Mouse (Mus musculus) c-Kit-negative CD71-positive TER-119-positive erythroid progenitor cells, embryonic 14.5 days (primary cell): ENCODE data around the gene Gsta2.
"Not testable (repeated sequence)": the region's sequence is repeated elsewhere in the genome, so short reads cannot be mapped to it uniquely, and the experiment has no call there.

Experiments used
- DNase-seq: peaks from one replicate; pipeline ENCODE4 v3.0.0-alpha.2; 2013; ENCODE audit warnings: low read depth, low spot score

Gsta2 gene

DNA sequence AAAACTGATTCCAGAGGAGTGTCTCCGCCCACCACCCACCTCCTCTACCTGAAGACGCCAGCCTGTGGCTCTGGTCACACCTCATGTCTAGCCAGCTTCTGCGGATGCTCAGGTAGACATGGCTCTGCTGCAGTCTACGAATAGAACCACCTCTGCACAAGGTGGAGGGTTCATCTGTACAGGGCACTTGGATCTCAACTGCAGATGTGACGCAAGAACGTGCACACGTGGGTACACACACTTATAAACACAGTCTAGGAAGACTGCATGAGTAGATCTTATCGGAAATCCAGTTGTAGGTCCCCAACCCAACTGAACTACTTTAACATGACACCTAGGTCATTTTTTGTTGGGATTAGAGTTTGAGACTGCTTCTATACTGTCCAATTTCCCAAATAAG is at the start of gene Gsta2:
Gene Gsta2, minus strand, starts transcription at position 178 of the 400 bp plus-strand sequence.
- DNase-seq, result no peak

GRCm38 (mm10) chr9:78401596-78401995 is 46.0 kb upstream of the Gsta2 start:
- DNase-seq, result no peak

DNA sequence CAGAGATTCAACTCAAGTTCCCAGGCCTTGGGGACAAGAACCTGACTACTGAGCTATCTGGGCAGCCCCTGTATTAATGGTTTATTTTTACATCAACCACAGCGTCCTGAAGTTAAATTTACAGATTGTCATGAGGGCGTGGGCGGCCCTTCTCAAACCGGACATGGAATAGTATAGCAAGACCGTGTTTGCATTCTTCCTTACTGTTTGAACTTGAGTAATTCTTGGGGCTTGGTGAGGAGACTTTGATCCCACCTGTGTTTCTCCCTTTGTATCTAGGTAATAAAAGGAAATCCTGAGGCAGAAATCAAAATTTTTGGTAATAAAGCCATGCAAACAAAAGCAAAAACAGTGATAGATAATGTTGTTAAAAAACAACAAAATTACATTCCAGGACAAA is 45.0 kb upstream of the Gsta2 start:
- DNase-seq, result no peak

DNA sequence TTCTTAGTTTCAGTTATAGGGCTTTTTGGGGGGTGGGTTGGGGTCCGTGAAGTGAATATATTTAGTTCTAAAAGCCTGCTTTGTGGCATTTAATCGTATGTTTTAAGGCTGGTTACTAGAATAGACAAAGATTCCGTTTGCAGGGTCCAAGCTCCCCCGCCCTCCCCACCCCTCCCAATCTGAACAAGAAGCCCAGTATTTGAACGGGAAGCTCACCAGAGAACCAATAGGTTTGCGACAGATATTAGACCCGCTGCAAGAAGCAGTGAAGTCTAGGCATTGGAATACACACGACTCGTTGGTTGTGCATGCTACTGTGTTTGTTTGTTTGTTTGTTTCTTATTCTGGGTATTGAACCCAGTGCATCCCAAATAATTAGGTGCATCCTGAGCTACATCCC is 40.9 kb upstream of the Gsta2 start:
- no peak for DNase-seq

GRCm38 (mm10) chr9:78395630-78396351 is 40.2 kb upstream of the Gsta2 start, which contains the start of gene Ddx43:
Ddx43 (plus strand) TSS chr9:78395777.
- DNase-seq, result no peak

DNA sequence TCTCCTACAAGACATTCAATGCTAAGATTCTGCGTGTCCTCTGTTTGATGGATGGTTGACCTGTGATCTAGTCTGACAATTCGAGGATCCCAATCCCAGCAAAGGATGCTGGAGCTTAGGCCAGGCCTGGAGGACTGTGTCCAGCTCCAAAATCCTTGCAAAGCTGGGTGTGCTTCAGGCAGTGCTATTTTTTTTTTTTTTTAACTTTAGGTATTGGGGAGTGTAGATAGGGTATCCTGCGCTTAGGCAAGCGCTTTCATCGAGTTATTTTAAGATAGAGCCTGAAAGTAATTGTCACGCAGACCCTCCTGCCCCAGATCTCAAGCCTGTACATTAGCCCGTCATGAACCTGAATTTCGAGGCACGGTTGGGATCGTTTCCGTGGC is 39.6 kb upstream of the Gsta2 start:
- DNase-seq, result no peak

DNA sequence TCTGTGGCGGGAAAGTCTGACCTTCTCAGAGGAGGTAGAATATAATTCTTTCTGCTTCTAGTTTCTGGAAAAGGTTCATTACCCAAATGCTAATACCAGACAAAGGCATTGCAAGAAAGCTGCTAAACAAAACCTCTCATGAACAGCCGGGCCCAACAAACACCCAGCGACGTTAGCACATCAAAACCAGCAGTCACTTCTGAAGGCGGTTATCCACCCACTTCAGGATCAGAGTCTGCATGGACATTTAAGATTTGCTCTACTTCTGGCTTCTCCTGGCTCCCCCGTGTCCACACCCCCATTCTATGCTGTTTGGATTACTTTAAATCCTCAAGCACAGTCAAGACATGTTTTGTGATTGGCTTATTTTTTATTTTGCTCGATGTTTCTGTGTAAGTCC is 39.0 kb upstream of the Gsta2 start:
- no peak for DNase-seq

DNA sequence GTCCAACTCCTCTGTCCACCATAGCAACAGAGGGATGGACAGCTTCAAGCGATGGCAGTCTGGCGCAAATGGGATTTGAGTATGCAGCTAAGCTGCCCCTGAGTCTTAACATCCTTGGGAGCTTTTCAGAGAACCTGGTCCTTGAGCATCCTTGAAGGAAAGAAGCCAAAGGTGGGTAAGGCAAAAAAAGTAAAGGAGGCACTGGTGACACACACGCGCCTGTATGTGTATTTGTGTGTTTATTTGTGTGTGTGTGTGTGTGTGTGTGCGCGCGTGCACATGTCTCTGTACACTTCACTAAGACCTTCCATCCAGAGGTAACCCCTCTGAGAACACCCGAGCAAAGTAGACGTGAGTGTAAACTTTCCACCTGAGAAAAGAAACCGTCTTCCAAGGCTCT is 38.2 kb upstream of the Gsta2 start:
- no peak for DNase-seq

GRCm38 (mm10) chr9:78389981-78390380 is 34.4 kb upstream of the Gsta2 start:
- no peak for DNase-seq

DNA sequence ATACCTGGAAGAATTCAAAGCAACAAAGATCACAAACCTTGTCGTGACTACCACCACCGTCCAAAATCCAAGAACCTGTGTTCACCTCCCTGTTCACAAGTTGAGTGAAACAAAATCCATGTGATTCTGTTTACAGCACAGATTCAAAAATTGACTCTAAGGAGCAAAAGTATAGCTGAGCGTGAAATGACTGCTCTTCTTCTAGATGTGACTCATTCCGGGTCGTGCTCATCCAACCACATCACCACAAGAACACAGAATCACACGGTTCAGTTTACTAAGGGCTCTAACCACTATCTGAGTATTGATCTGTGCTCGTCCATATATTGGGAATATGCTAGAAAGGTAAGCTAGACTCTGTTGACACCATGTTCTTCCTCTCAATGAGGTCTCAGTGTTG is 31.4 kb upstream of the Gsta2 start:
- no peak for DNase-seq

GRCm38 (mm10) chr9:78385893-78386292 is 30.3 kb upstream of the Gsta2 start:
- DNase-seq, result no peak

GRCm38 (mm10) chr9:78378113-78378785 is 22.7 kb upstream of the Gsta2 start, which contains the start of gene Ooep:
Ooep (minus strand) TSS chr9:78378725.
- DNase-seq, result no peak

DNA sequence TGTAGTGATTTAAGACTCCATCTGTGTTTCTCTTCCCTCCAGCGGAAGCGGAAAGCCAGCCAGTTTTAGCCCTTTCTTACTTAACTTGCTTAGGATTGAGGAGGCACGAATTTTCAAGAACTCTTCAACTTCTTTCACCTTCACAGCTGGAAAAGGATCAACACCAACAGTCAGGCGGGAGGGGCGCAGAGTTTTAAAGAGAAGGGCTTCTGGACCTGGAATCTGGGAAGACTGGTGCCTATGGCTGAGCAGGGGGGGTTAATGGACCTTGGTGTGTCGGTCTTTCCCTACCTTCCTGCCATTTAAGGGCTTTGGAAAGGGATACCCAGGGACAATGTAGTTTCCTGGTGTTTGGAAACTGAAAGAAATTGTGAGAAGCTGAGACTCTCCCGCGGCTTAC is 22.0 kb upstream of the Gsta2 start:
- no peak for DNase-seq

- DNase-seq, result no peak
Observed at GRCm38 (mm10) chr9:78375486-78375885, 19.9 kb upstream of the Gsta2 start.

DNA sequence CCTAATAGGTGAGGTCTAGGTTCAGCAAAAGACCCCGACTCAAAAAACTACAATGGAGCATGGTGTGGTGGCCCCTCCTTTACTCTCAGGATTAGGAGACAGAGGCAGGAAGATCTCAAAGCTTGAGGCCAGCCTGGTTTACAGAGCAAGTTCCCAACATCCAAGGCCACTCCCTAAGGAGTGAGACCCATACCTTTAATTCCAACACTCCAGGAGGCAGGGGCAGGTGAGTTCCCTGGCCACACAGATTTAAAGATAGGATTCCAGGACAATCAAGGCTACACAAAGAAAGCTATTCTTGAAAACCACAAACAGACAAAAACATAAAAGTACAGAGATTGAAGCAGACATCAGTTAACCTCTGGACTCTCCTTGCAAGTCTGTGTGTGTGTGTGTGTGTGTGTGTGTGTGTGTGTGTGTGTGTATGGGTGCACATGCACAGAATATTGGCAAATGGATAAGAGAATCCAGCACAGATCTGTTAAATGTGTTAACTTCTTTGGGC is 19.3 kb upstream of the Gsta2 start:
- no peak for DNase-seq

DNA sequence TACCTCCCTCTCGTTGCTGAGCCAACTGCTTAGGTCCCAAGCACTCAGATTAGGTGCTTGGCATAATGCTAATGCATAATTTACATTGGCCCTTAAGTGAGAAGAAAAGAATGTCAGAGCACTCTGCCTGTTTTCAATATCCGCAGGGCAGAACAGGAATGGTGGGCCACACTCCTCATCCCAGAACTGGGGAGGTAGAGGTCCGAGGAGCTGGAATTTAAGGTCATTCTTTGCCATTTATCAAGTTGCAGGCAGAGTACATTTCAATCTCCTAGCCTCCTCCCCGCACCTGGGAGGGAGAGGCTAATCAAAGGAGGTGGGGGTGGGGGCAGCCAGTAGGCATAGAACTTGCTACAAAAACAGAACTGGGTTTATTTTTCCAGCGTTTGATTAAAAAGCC is 18.8 kb upstream of the Gsta2 start:
- no peak for DNase-seq

DNA sequence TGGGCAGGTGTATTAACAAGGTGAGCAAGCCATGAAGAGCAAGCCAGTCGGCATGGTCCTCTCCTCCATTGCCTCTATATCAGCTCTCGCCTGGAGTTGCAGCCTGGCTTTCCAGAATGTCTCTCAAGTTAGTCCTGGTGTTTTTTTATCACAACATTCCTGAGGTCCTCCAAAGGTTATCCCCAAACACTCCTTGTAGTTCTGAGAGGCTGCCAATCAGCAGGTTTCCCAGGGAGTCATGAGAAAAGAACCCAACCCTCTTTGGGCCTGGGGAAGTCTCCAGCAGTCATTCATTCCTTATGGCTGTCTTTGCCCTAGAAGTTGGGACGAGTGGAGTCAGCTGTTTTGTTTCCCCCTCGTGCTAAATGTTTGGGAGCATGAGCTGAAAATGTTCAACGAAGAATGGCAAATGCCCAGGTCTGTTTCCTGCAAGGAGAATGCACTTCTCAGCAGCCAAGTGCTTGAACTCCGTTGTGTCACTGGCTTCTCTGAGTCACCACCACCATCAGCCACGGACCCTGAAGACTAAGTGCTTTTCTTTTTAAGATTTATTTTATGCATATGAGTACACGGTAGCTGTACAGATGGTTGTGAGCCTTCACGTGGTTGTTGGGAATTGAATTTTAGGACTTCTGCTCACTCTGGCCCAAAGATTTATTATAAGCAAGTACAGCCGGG is 17.4 kb upstream of the Gsta2 start:
- no peak for DNase-seq

- DNase-seq, result no peak
Observed at GRCm38 (mm10) chr9:78371441-78371840, 15.9 kb upstream of the Gsta2 start.

DNA sequence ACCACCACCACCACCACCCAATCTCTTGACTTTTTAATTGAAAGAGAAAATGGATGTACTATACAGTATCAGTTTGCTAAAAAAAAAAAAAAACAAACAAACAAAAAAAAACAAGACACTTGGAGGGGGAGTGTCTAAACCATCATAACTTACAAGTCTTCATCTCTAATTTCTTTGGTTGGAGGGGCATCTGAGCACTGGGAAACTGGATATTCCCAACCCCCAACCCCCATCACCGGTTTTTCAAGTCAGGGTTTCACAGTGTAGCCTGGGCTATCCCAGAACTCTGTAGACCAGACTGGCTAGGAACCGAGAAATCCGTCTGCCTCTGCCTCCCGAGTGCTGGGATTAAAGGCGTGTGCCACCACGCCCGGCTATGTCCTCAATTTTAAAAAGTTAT is 14.2 kb upstream of the Gsta2 start:
- no peak for DNase-seq

DNA sequence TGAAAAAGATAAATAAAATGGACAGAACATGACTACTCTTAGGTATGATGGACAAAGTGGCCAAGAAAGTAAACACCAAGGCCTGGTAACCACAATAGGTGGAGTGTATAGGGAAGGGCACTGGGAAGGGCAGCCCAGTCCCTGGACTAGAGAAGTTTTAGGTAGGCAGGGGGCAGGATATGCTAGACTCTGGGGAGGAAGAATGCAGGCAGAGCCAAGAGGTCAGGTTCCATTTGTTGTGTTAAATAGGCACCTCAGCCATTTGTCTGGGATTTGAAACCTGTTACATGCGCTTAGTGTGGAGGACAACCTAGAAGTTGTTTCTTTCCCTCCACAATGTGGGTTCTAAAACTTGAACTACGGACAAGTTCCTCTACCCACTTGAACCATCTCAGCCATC is 13.8 kb upstream of the Gsta2 start:
- DNase-seq, result no peak

DNA sequence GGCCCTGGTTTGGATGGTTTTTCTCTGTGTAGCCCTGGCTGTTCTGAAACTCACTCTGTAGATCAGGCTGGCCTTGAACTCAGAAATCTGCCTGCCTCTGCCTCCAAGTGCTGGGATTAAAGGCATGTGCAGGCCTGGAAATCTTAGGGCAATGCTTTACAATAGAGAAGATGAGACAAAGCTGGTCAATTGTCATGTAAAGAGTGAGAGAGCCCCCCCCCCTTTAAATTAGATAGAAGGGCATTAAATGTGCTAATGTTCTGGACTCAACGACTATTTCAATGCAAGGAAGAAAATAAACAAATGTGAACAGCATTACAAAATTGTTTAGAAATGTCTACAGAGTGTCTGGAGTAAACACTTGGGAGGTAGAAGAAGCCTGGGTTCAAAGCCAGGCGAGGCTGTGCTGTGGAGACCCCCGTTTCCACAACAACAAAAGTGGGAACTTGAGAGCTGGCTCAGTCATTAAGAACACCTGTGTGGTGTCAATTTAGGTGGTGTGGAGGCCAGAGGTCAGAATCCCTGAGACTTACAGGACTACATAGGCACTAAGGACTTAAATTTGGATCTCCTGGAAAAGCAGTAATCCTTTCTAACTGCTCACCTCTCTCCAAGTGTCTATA is 13.2 kb upstream of the Gsta2 start:
- no peak for DNase-seq

- not testable (repeated sequence) for DNase-seq
Observed at GRCm38 (mm10) chr9:78367959-78368358, 12.4 kb upstream of the Gsta2 start, which contains the start of gene Dppa5a. Dppa5a (minus strand) TSS chr9:78368177.
